Mouse (Mus musculus): Measurements from ENCODE around the gene Slc38a8. TPM values are rescaled to one million over a fixed set of nuclear protein-coding genes. Genes with fewer than 3 reads are reported as not detected.

The Slc38a8 gene
- polyA plus RNA-seq, 1 experiment: 0.13 TPM

DNA sequence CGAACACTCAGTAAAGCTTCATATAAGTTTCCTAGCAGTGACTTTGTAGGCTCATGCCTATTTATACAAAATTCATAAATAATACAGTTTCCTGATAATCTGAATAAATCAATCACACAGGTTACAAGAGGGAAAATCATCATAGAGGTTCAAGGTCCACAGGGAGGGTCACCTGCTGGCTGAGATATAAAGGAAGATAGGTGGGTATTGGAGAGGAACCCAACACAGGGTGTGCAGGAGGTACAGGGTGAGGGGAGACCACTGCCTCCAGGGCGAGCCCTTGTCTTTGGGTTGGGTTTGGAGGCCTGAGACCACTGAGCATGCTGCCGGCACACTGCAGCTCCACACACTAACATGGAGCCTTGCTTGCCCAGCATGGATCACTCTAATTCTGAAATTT lies 29.9 kb upstream of the Slc38a8 start:
- Histone ChIP-seq H3K27ac (ENCODE audit: insufficient read depth, low read length) (no peak overlapping the region), H3K4me3 (ENCODE audit: extremely low read depth, insufficient read depth, insufficient read length) (no peak overlapping the region), H3K36me3 (ENCODE audit: control insufficient read depth, insufficient read depth, low read length) (peaks cover 56% of the 10 kb centered on the region), H3K4me1 (ENCODE audit: control insufficient read depth, insufficient read depth, insufficient read length) (no peaks in the 10 kb centered on the region), H3K27me3 (ENCODE audit: control insufficient read depth, insufficient read depth, low read length) (no peaks in the 10 kb centered on the region)
- DNase-seq (ENCODE audit: low read depth in 1 of 2, low spot score in 2 of 2): no peak
- TF ChIP-seq POLR2A (IDR thresholded peaks at IDR 0.05; ENCODE audit: low read depth, low read length) (no peak), CTCF (IDR thresholded peaks at IDR 0.05; ENCODE audit: extremely low read depth, insufficient read depth, insufficient read length, insufficient replicate concordance) (no peak)
- WGBS: 91% methylated on average over 3 of the region's 3 CpGs

DNA sequence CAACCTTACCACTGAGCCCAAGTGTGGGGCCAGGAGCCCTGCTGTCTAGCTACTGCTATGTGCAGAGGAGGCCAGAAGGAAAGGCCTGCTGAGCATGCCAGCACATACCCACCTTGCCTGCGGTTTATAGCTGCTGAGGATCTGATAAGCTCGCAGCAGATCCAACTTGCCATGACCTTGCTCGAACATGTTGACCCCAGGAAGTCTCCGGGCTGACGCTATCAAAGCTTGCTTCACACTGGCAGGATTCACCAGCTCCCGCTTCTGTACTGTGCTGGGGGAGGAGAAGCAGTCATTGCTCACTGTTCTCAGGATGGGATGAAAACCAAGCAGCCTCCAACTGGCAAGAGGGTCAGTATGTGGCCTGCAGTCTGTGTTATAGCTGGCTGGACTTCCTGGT lies 29.4 kb upstream of the Slc38a8 start:
- 90% methylated on average over 6 of the region's 6 CpGs for WGBS
- DNase-seq (ENCODE audit: low read depth in 1 of 2, low spot score in 2 of 2): no peak
- no peaks in the 10 kb centered on the region for H3K4me1 ChIP-seq (ENCODE audit: control insufficient read depth, insufficient read depth, insufficient read length)
- H3K27ac ChIP-seq (ENCODE audit: insufficient read depth, low read length): no peak overlapping the region
- peaks cover 55% of the 10 kb centered on the region for H3K36me3 ChIP-seq (ENCODE audit: control insufficient read depth, insufficient read depth, low read length)
- TF ChIP-seq CTCF (IDR thresholded peaks at IDR 0.05; ENCODE audit: extremely low read depth, insufficient read depth, insufficient read length, insufficient replicate concordance): no peak
- no peak for TF ChIP-seq POLR2A (IDR thresholded peaks at IDR 0.05; ENCODE audit: low read depth, low read length)
- H3K27me3 ChIP-seq (ENCODE audit: control insufficient read depth, insufficient read depth, low read length): no peaks in the 10 kb centered on the region
- no peak overlapping the region for H3K4me3 ChIP-seq (ENCODE audit: extremely low read depth, insufficient read depth, insufficient read length)

- Histone ChIP-seq H3K27ac (ENCODE audit: insufficient read depth, low read length) (no peak overlapping the region), H3K36me3 (ENCODE audit: control insufficient read depth, insufficient read depth, low read length) (peaks cover 55% of the 10 kb centered on the region), H3K4me1 (ENCODE audit: control insufficient read depth, insufficient read depth, insufficient read length) (no peaks in the 10 kb centered on the region), H3K27me3 (ENCODE audit: control insufficient read depth, insufficient read depth, low read length) (no peaks in the 10 kb centered on the region), H3K4me3 (ENCODE audit: extremely low read depth, insufficient read depth, insufficient read length) (no peak overlapping the region)
- no peak for DNase-seq (ENCODE audit: low read depth in 1 of 2, low spot score in 2 of 2)
- TF ChIP-seq CTCF (IDR thresholded peaks at IDR 0.05; ENCODE audit: extremely low read depth, insufficient read depth, insufficient read length, insufficient replicate concordance) (no peak), POLR2A (IDR thresholded peaks at IDR 0.05; ENCODE audit: low read depth, low read length) (no peak)
- 96% methylated on average over 7 of the region's 7 CpGs for WGBS
These were observed 27.3 kb upstream of the Slc38a8 start for GRCm38 (mm10) chr8:119528762-119529161.

GRCm38 (mm10) chr8:119520102-119520501 lies 18.6 kb upstream of the Slc38a8 start:
- 0 out of 2 replicates have a peak, but pooled peaks have one; percentile 7 for TF ChIP-seq CTCF (IDR thresholded peaks at IDR 0.05; ENCODE audit: extremely low read depth, insufficient read depth, insufficient read length, insufficient replicate concordance)
- TF ChIP-seq POLR2A (IDR thresholded peaks at IDR 0.05; ENCODE audit: low read depth, low read length): no peak
- Histone ChIP-seq H3K4me3 (ENCODE audit: extremely low read depth, insufficient read depth, insufficient read length) (no peak overlapping the region), H3K27ac (ENCODE audit: insufficient read depth, low read length) (no peak overlapping the region), H3K36me3 (ENCODE audit: control insufficient read depth, insufficient read depth, low read length) (peaks cover 73% of the 10 kb centered on the region), H3K27me3 (ENCODE audit: control insufficient read depth, insufficient read depth, low read length) (no peaks in the 10 kb centered on the region), H3K4me1 (ENCODE audit: control insufficient read depth, insufficient read depth, insufficient read length) (no peaks in the 10 kb centered on the region)
- 93% methylated on average over 7 of the region's 7 CpGs for WGBS
- no peak for DNase-seq (ENCODE audit: low read depth in 1 of 2, low spot score in 2 of 2)

DNA sequence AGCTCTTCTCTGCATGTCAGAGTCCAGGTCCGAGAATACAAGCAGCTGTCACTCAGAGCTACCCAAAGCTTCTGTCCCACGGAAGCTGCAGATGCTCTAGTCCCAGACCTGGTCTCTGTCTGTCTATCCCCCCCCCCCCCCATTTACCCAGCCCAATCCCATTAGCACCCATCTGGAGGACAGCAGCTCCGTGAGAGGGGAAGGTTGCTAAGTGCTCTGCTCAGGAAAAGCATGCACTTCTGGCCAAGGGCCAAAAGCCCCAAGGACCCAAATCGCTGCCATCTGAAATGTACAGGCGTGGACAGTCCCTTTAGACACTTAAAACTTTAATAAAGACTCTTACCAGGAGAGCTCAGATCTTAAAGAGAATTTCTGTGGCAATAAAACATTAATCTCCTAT lies 15.2 kb upstream of the Slc38a8 start:
- Histone ChIP-seq H3K27me3 (ENCODE audit: control insufficient read depth, insufficient read depth, low read length) (no peaks in the 10 kb centered on the region), H3K4me3 (ENCODE audit: extremely low read depth, insufficient read depth, insufficient read length) (no peak overlapping the region), H3K4me1 (ENCODE audit: control insufficient read depth, insufficient read depth, insufficient read length) (no peaks in the 10 kb centered on the region), H3K27ac (ENCODE audit: insufficient read depth, low read length) (no peak overlapping the region), H3K36me3 (ENCODE audit: control insufficient read depth, insufficient read depth, low read length) (peaks cover 75% of the 10 kb centered on the region)
- TF ChIP-seq CTCF (IDR thresholded peaks at IDR 0.05; ENCODE audit: extremely low read depth, insufficient read depth, insufficient read length, insufficient replicate concordance) (no peak), POLR2A (IDR thresholded peaks at IDR 0.05; ENCODE audit: low read depth, low read length) (no peak)
- no peak for DNase-seq (ENCODE audit: low read depth in 1 of 2, low spot score in 2 of 2)
- WGBS: 90% methylated on average over 5 of the region's 5 CpGs

- Histone ChIP-seq H3K4me1 (ENCODE audit: control insufficient read depth, insufficient read depth, insufficient read length) (no peaks in the 10 kb centered on the region), H3K4me3 (ENCODE audit: extremely low read depth, insufficient read depth, insufficient read length) (no peak overlapping the region), H3K27ac (ENCODE audit: insufficient read depth, low read length) (no peak overlapping the region), H3K36me3 (ENCODE audit: control insufficient read depth, insufficient read depth, low read length) (peaks cover 72% of the 10 kb centered on the region), H3K27me3 (ENCODE audit: control insufficient read depth, insufficient read depth, low read length) (no peaks in the 10 kb centered on the region)
- 94% methylated on average over 3 of the region's 3 CpGs for WGBS
- TF ChIP-seq POLR2A (IDR thresholded peaks at IDR 0.05; ENCODE audit: low read depth, low read length): no peak
- TF ChIP-seq CTCF (IDR thresholded peaks at IDR 0.05; ENCODE audit: extremely low read depth, insufficient read depth, insufficient read length, insufficient replicate concordance): no peak
- DNase-seq (ENCODE audit: low read depth in 1 of 2, low spot score in 2 of 2): no peak
These were observed 14.3 kb upstream of the Slc38a8 start for GRCm38 (mm10) chr8:119515767-119516166.

- no peak overlapping the region for H3K27ac ChIP-seq (ENCODE audit: insufficient read depth, low read length)
- H3K27me3 ChIP-seq (ENCODE audit: control insufficient read depth, insufficient read depth, low read length): no peaks in the 10 kb centered on the region
- DNase-seq (ENCODE audit: low read depth in 1 of 2, low spot score in 2 of 2): no peak
- TF ChIP-seq CTCF (IDR thresholded peaks at IDR 0.05; ENCODE audit: extremely low read depth, insufficient read depth, insufficient read length, insufficient replicate concordance): no peak
- TF ChIP-seq POLR2A (IDR thresholded peaks at IDR 0.05; ENCODE audit: low read depth, low read length): no peak
- 89% methylated on average over 3 of the region's 3 CpGs for WGBS
- no peaks in the 10 kb centered on the region for H3K4me1 ChIP-seq (ENCODE audit: control insufficient read depth, insufficient read depth, insufficient read length)
- H3K4me3 ChIP-seq (ENCODE audit: extremely low read depth, insufficient read depth, insufficient read length): no peak overlapping the region
- H3K36me3 ChIP-seq (ENCODE audit: control insufficient read depth, insufficient read depth, low read length): peaks cover 71% of the 10 kb centered on the region
These were observed 13.4 kb upstream of the Slc38a8 start for GRCm38 (mm10) chr8:119514940-119515339.
